Mouse (Mus musculus): ENCODE results near the gene Cops9.

GRCm38 (mm10) chr1:92636676-92637075 lies 5.1 kb downstream of the Cops9 start:
- TF ChIP-seq CTCF (IDR thresholded peaks at IDR 0.05; ENCODE audit: control insufficient read depth, insufficient read depth, insufficient replicate concordance, low read depth, low read length) (no peak), POLR2A (IDR thresholded peaks at IDR 0.05; ENCODE audit: control insufficient read depth, low read depth, low read length) (no peak)
